Comparison of ENCODE assay signal across 8 mouse cellular contexts in the genomic region with DNA sequence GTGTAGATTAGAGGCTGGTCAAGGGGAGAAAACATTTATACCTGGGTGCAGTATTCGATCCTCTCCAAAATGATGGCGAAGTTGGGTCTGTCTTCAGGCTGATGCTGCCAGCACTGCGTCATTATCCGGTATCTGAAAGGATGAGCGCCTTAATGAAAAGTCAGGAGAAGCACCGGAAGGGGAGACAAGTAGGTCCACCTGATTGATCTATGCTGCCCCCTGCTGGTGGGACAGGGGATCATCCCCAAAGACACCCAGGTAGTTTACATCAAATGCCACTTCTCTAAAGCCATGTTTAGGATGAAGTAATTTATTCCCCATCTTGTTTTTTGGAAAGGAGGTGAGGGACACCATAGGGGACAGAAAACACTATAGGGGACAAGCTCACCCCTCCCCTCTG.
DNase-seq lines count a peak whose midpoint lies in the region; ATAC-seq and TF ChIP-seq lines count a peak whose summit lies in the region.

No protein-coding gene starts in this region.

- TF ChIP-seq POLR2A in cerebellum, adult 2 months (IDR thresholded peaks at IDR 0.05; ENCODE audit: borderline replicate concordance, insufficient read depth, low read length): no peak

- no peak overlapping the region for H3K27ac ChIP-seq in kidney, embryonic 16.5 days (ENCODE audit: low read length)
- H3K27ac ChIP-seq in cerebellum, adult 2 months (ENCODE audit: insufficient read depth, low read length): no peak overlapping the region
- H3K27ac ChIP-seq in liver, embryonic 14.5 days: no peak overlapping the region

- ATAC-seq in kidney, embryonic 16.5 days (ENCODE audit: low FRiP score, low TSS enrichment): no peak
- ATAC-seq in granulocyte monocyte progenitor cell, adult 5-6 weeks (replicated peaks; ENCODE audit: poor library complexity, severe bottlenecking): peak; percentile 68
- no peak for ATAC-seq in liver, embryonic 14.5 days (ENCODE audit: insufficient read depth)
- ATAC-seq in erythroblast, adult 5-6 weeks (replicated peaks; ENCODE audit: low FRiP score, poor library complexity, severe bottlenecking): no peak

- no peak overlapping the region for H3K4me2 ChIP-seq in kidney, embryonic 16.5 days (replicated peaks; ENCODE audit: low read depth, low read length)
- no peak overlapping the region for H3K4me2 ChIP-seq in liver, embryonic 14.5 days (ENCODE audit: low read depth)

- peak; percentile 76 for TF ChIP-seq CTCF in cerebellum, adult 2 months (IDR thresholded peaks at IDR 0.05; ENCODE audit: borderline replicate concordance, insufficient read depth, low read depth, low read length)
- peak; percentile 83 for TF ChIP-seq CTCF in liver, embryonic 14.5 days (IDR thresholded peaks at IDR 0.05; ENCODE audit: low read depth)

- 40% methylated on average over 6 of the region's 6 CpGs for WGBS in kidney, embryonic 16.5 days
- 30% methylated on average over 6 of the region's 6 CpGs for WGBS in cerebellum, adult 2 months
- WGBS in liver, embryonic 14.5 days (ENCODE audit: insufficient replicate concordance): 31% methylated on average over 6 of the region's 6 CpGs

- no peaks in the 10 kb centered on the region for H3K9me3 ChIP-seq in kidney, embryonic 16.5 days (ENCODE audit: low read length)
- no peaks in the 10 kb centered on the region for H3K9me3 ChIP-seq in liver, embryonic 14.5 days (ENCODE audit: control insufficient read depth, low read length)

- no peaks in the 10 kb centered on the region; the same call in 1 of the 2 replicates for H3K4me1 ChIP-seq in kidney, embryonic 16.5 days (ENCODE audit: insufficient read depth, low read length)
- no peaks in the 10 kb centered on the region; the same call in 1 of the 2 replicates for H3K4me1 ChIP-seq in cerebellum, adult 2 months (ENCODE audit: control insufficient read depth, insufficient read depth, low read length)
- H3K4me1 ChIP-seq in liver, embryonic 14.5 days (replicated peaks; ENCODE audit: control insufficient read depth in 2 of 2, insufficient read depth in 2 of 2, low read length in 1 of 2): no peaks in the 10 kb centered on the region

- H3K27me3 ChIP-seq in kidney, embryonic 16.5 days (ENCODE audit: insufficient read depth, low read length): peaks cover 3% of the 10 kb centered on the region; the same call in 1 of the 2 replicates
- peaks cover 1% of the 10 kb centered on the region; the same call in 1 of the 2 replicates for H3K27me3 ChIP-seq in cerebellum, adult 2 months (ENCODE audit: control insufficient read depth, insufficient read depth, low read length)
- peaks cover 8% of the 10 kb centered on the region for H3K27me3 ChIP-seq in liver, embryonic 14.5 days (ENCODE audit: control insufficient read depth, insufficient read depth, low read length)

- no peak overlapping the region for H3K9ac ChIP-seq in kidney, embryonic 16.5 days (replicated peaks; ENCODE audit: low read length)
- H3K9ac ChIP-seq in liver, embryonic 14.5 days (replicated peaks): no peak overlapping the region

- H3K36me3 ChIP-seq in kidney, embryonic 16.5 days (ENCODE audit: insufficient read depth, low read length): no peaks in the 10 kb centered on the region
- no peaks in the 10 kb centered on the region for H3K36me3 ChIP-seq in liver, embryonic 14.5 days (replicated peaks; ENCODE audit: control insufficient read depth, insufficient read depth, low read depth)

- no peak overlapping the region for H3K4me3 ChIP-seq in kidney, embryonic 16.5 days (ENCODE audit: low read length)
- H3K4me3 ChIP-seq in cerebellum, adult 2 months (replicated peaks; ENCODE audit: insufficient read depth, low read depth, low read length): no peak overlapping the region
- H3K4me3 ChIP-seq in liver, embryonic 14.5 days (ENCODE audit: insufficient read depth in 1 of 2, low read depth in 2 of 2, low read length in 2 of 2): no peak overlapping the region

- peak; percentile 31 for DNase-seq in kidney, adult 11 months
- peak; percentile 43 for DNase-seq in Muller cell, postnatal 12 days (ENCODE audit: inconsistent ontology term)
- DNase-seq in cerebellum, adult 2 months: peak; percentile 19 to 47
- DNase-seq in liver, embryonic 14.5 days (ENCODE audit: low read depth in 3 of 3, low spot score in 3 of 3): peak; percentile 11 to 31 (median 22)
- peak; percentile 33 for DNase-seq in right cerebral cortex, postnatal 14 days

- no peak for TF ChIP-seq EP300 in liver, embryonic 14.5 days (IDR thresholded peaks at IDR 0.05; ENCODE audit: low read depth)
